Mouse (Mus musculus): ENCODE data around the gene Ube2k. TPM values are rescaled to one million over a fixed set of nuclear protein-coding genes. Genes with fewer than 3 reads are reported as not detected.
A peak's percentile ranks its signal among the peaks of the same experiment; 100 is the strongest.
"Not testable (repeated sequence)": the region's sequence is repeated elsewhere in the genome, so short reads cannot be mapped to it uniquely, and the experiment has no call there.

Ube2k gene
- polyA plus RNA-seq, 1 experiment from 2014 or later, result 218 TPM

- H3K4me1 ChIP-seq, result peaks cover 4% of the 10 kb centered on the region; the same call in 1 of the 2 replicates
- no peaks in the 10 kb centered on the region for H3K27me3 ChIP-seq (ENCODE audit: low read depth, poor library complexity, severe bottlenecking)
- H3K4me3 ChIP-seq, result no peak overlapping the region
- DNase-seq (ENCODE audit: low spot score), result no peak
- no peaks in the 10 kb centered on the region for H3K36me3 ChIP-seq
- no peak overlapping the region for H3K27ac ChIP-seq
- no peaks in the 10 kb centered on the region for H3K9me3 ChIP-seq (replicated peaks)
- WGBS, result 67% methylated on average over 5 of the region's 5 CpGs
Observed at GRCm38 (mm10) chr5:65514635-65515278, 22.3 kb upstream of the Ube2k start.

GRCm38 (mm10) chr5:65521803-65522202 lies 15.2 kb upstream of the Ube2k start:
- no peak for DNase-seq (ENCODE audit: low spot score)
- WGBS, result 82% methylated on average over 1 of the region's 1 CpGs

GRCm38 (mm10) chr5:65524831-65525230 lies 12.2 kb upstream of the Ube2k start:
- H3K27ac ChIP-seq, result no peak overlapping the region
- H3K9me3 ChIP-seq (replicated peaks), result no peaks in the 10 kb centered on the region
- no peaks in the 10 kb centered on the region for H3K36me3 ChIP-seq
- no peak for DNase-seq (ENCODE audit: low spot score)
- H3K4me1 ChIP-seq, result peaks cover 4% of the 10 kb centered on the region; the same call in 1 of the 2 replicates
- no peaks in the 10 kb centered on the region for H3K27me3 ChIP-seq (ENCODE audit: low read depth, poor library complexity, severe bottlenecking)
- WGBS, result 83% methylated on average over 4 of the region's 4 CpGs
- H3K4me3 ChIP-seq, result no peak overlapping the region

More at GRCm38 (mm10) chr5:65521803-65522202, 15.2 kb upstream of the Ube2k start:
- Histone ChIP-seq H3K27ac (no peak overlapping the region), H3K9me3 (replicated peaks) (no peaks in the 10 kb centered on the region), H3K27me3 (ENCODE audit: low read depth, poor library complexity, severe bottlenecking) (no peaks in the 10 kb centered on the region), H3K36me3 (no peaks in the 10 kb centered on the region), H3K4me1 (peaks cover 4% of the 10 kb centered on the region; the same call in 1 of the 2 replicates), H3K4me3 (no peak overlapping the region)

- DNase-seq (ENCODE audit: low spot score), result no peak
- H3K4me3 ChIP-seq, result no peak overlapping the region
- WGBS, result 15% methylated on average over 8 of the region's 8 CpGs
Observed at GRCm38 (mm10) chr5:65525674-65526443, 11.2 kb upstream of the Ube2k start.

GRCm38 (mm10) chr5:65531283-65531682 lies 5.8 kb upstream of the Ube2k start:
- DNase-seq (ENCODE audit: low spot score), result no peak
- Histone ChIP-seq H3K4me1 (peaks cover 4% of the 10 kb centered on the region; the same call in 1 of the 2 replicates), H3K27ac (no peak overlapping the region), H3K4me3 (no peak overlapping the region), H3K9me3 (replicated peaks) (no peaks in the 10 kb centered on the region), H3K36me3 (no peaks in the 10 kb centered on the region), H3K27me3 (ENCODE audit: low read depth, poor library complexity, severe bottlenecking) (no peaks in the 10 kb centered on the region)
- 85% methylated on average over 3 of the region's 3 CpGs for WGBS

More at GRCm38 (mm10) chr5:65525674-65526443, 11.2 kb upstream of the Ube2k start:
- H3K4me1 ChIP-seq, result peaks cover 4% of the 10 kb centered on the region; the same call in 1 of the 2 replicates
- no peaks in the 10 kb centered on the region for H3K27me3 ChIP-seq (ENCODE audit: low read depth, poor library complexity, severe bottlenecking)
- no peak overlapping the region for H3K27ac ChIP-seq
- no peaks in the 10 kb centered on the region for H3K9me3 ChIP-seq (replicated peaks)
- H3K36me3 ChIP-seq, result no peaks in the 10 kb centered on the region

- Histone ChIP-seq H3K9me3 (replicated peaks) (no peaks in the 10 kb centered on the region), H3K27ac (no peak overlapping the region), H3K27me3 (ENCODE audit: low read depth, poor library complexity, severe bottlenecking) (no peaks in the 10 kb centered on the region), H3K4me3 (no peak overlapping the region), H3K4me1 (peaks cover 21% of the 10 kb centered on the region), H3K36me3 (peaks cover 4% of the 10 kb centered on the region)
- no peak for DNase-seq (ENCODE audit: low spot score)
- WGBS, result 73% methylated on average over 4 of the region's 4 CpGs
Observed at GRCm38 (mm10) chr5:65534496-65534895, 2.5 kb upstream of the Ube2k start.

- Histone ChIP-seq H3K4me3 (no peak overlapping the region), H3K36me3 (peaks cover 11% of the 10 kb centered on the region), H3K4me1 (peaks cover 23% of the 10 kb centered on the region), H3K27ac (no peak overlapping the region), H3K27me3 (ENCODE audit: low read depth, poor library complexity, severe bottlenecking) (no peaks in the 10 kb centered on the region), H3K9me3 (replicated peaks) (no peaks in the 10 kb centered on the region)
- DNase-seq (ENCODE audit: low spot score), result no peak
- WGBS, result 79% methylated on average over 5 of the region's 5 CpGs
Observed at GRCm38 (mm10) chr5:65535457-65536067, 1.5 kb upstream of the Ube2k start.

GRCm38 (mm10) chr5:65536068-65536465 lies 966 bp upstream of the Ube2k start:
- 89% methylated on average over 10 of the region's 10 CpGs for WGBS
- peaks cover 13% of the 10 kb centered on the region for H3K36me3 ChIP-seq
- H3K4me1 ChIP-seq, result peaks cover 23% of the 10 kb centered on the region
- peak overlapping the region; percentile 99 for H3K27ac ChIP-seq
- not testable (repeated sequence) for DNase-seq (ENCODE audit: low spot score); H3K27me3 ChIP-seq (ENCODE audit: low read depth, poor library complexity, severe bottlenecking); H3K9me3 ChIP-seq (replicated peaks)
- H3K4me3 ChIP-seq, result peak overlapping the region; percentile 94

GRCm38 (mm10) chr5:65537420-65538071 lies 513 bp downstream of the Ube2k start:
- peaks cover 25% of the 10 kb centered on the region for H3K36me3 ChIP-seq
- no peaks in the 10 kb centered on the region for H3K9me3 ChIP-seq (replicated peaks)
- H3K27me3 ChIP-seq (ENCODE audit: low read depth, poor library complexity, severe bottlenecking), result no peaks in the 10 kb centered on the region
- H3K4me3 ChIP-seq, result peak overlapping the region; percentile 94
- under 1% methylated on average over 51 of the region's 59 CpGs for WGBS
- H3K27ac ChIP-seq, result peak overlapping the region; percentile 99
- peaks cover 23% of the 10 kb centered on the region for H3K4me1 ChIP-seq
- DNase-seq (ENCODE audit: low spot score), result peak; percentile 88

GRCm38 (mm10) chr5:65538121-65538520 lies 1.1 kb downstream of the Ube2k start:
- DNase-seq (ENCODE audit: low spot score), result no peak
- 2% methylated on average over 4 of the region's 4 CpGs for WGBS
- peaks cover 23% of the 10 kb centered on the region for H3K4me1 ChIP-seq
- no peaks in the 10 kb centered on the region for H3K27me3 ChIP-seq (ENCODE audit: low read depth, poor library complexity, severe bottlenecking)
- H3K27ac ChIP-seq, result peak overlapping the region; percentile 99
- peak overlapping the region; percentile 94 for H3K4me3 ChIP-seq
- peaks cover 28% of the 10 kb centered on the region for H3K36me3 ChIP-seq
- no peaks in the 10 kb centered on the region for H3K9me3 ChIP-seq (replicated peaks)

GRCm38 (mm10) chr5:65538829-65539228 lies 1.8 kb downstream of the Ube2k start:
- Histone ChIP-seq H3K4me1 (peaks cover 23% of the 10 kb centered on the region), H3K9me3 (replicated peaks) (no peaks in the 10 kb centered on the region), H3K4me3 (peak overlapping the region; percentile 94), H3K36me3 (peaks cover 31% of the 10 kb centered on the region), H3K27me3 (ENCODE audit: low read depth, poor library complexity, severe bottlenecking) (no peaks in the 10 kb centered on the region), H3K27ac (no peak overlapping the region)
- DNase-seq (ENCODE audit: low spot score), result no peak
- 64% methylated on average over 4 of the region's 4 CpGs for WGBS

- no peak overlapping the region for H3K27ac ChIP-seq
- no peaks in the 10 kb centered on the region for H3K9me3 ChIP-seq (replicated peaks)
- no peak overlapping the region for H3K4me3 ChIP-seq
- peaks cover 23% of the 10 kb centered on the region for H3K4me1 ChIP-seq
- H3K36me3 ChIP-seq, result peaks cover 31% of the 10 kb centered on the region
- 98% methylated on average over 3 of the region's 3 CpGs for WGBS
- DNase-seq (ENCODE audit: low spot score), result no peak
- H3K27me3 ChIP-seq (ENCODE audit: low read depth, poor library complexity, severe bottlenecking), result no peaks in the 10 kb centered on the region
Observed at GRCm38 (mm10) chr5:65539786-65540185, 2.8 kb downstream of the Ube2k start.
